Mouse (Mus musculus): ENCODE data around the gene Gm21731. TPM values are rescaled to one million over a fixed set of nuclear protein-coding genes. Genes with fewer than 3 reads are reported as not detected.
"Not testable (repeated sequence)": the region's sequence is repeated elsewhere in the genome, so short reads cannot be mapped to it uniquely, and the experiment has no call there.

Gm21731 gene
- not detected for total RNA-seq (2021)

- not testable (repeated sequence) for DNase-seq
These were observed at the start of gene Gm21731 for GRCm38 (mm10) chr13:120238811-120239210. Gm21731 (plus strand) TSS chr13:120239111.

GRCm38 (mm10) chr13:120196189-120196821, 42.6 kb upstream of the Gm21731 start:
- not testable (repeated sequence) for DNase-seq

DNA sequence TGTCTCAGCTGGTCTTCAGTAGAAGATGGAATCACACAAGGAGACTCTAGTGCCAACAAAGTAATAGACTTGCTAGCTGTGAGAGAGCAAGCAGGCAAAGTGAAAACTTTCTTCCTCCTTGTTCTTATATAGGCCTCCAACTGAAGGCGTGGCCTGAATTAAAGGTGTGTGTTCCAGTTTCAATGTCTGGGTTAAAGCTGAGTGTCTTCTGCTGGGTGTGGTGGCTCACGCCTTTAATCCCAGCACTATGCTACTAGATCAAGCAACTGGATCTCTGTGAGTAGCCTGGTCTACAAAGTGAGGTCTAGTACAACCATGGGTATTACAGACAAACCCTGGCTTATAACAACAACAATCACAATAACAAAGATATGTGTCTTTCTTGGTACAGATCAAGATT, 23.1 kb upstream of the Gm21731 start, which contains the start of gene Gm21762:
TSS of gene Gm21762 (minus strand) at position 101 of the 400 bp plus-strand sequence.
- not testable (repeated sequence) for DNase-seq

- DNase-seq, result not testable (repeated sequence)
These were observed 18.0 kb upstream of the Gm21731 start for GRCm38 (mm10) chr13:120220922-120221321.

DNA sequence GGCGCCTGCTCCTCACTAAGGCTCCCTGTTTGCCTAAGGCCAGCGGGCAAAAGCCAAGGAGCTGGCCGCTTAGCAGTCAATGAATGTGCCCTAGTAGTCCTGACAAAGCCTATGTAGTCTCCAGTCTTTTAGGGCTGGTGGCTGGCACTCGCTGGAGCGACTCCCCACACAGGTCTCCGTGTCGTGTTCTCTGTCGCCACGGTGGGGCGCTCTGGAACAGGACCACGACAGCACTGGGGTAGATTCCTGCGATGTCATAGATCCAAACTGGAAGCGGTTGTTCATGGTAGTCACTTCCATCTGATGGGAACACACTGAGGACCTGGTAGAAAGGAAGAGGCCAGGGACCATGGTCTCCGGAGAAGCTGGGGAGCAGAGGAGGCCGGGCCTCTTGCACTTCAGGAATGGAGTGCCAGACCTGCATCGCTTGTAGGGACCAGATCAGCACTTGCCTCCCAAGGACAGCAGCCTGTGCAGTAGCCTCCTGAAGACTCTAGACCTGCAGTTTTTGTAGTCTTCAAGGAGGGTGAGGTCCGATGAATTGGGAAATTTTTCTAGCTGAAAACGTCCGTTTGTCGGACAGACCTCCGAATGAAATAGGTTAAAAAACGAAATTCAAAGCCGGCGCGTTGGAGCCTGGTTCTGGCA, 15.8 kb upstream of the Gm21731 start:
- DNase-seq, result not testable (repeated sequence)

DNA sequence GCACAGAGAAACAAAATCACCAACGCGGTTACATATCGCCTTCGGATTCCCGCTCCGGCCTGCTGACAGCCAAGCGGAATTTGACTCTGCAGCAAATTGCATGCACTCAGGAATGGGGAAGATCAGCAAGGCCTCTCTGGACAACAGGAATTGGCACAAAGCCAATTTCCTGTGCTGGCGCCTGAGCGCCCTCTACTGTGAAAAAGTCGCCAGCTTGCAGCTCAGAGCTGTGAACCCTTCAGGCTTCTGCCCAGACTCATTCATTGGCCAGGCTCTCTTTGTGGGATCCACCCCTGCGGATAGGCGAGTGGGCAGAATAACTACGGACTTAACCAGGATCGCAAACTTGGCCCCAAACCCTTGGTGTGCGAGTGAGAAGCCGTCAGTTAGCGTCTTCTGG, 7.1 kb upstream of the Gm21731 start:
- DNase-seq, result not testable (repeated sequence)

GRCm38 (mm10) chr13:120232447-120233049, 6.4 kb upstream of the Gm21731 start:
- not testable (repeated sequence) for DNase-seq

DNA sequence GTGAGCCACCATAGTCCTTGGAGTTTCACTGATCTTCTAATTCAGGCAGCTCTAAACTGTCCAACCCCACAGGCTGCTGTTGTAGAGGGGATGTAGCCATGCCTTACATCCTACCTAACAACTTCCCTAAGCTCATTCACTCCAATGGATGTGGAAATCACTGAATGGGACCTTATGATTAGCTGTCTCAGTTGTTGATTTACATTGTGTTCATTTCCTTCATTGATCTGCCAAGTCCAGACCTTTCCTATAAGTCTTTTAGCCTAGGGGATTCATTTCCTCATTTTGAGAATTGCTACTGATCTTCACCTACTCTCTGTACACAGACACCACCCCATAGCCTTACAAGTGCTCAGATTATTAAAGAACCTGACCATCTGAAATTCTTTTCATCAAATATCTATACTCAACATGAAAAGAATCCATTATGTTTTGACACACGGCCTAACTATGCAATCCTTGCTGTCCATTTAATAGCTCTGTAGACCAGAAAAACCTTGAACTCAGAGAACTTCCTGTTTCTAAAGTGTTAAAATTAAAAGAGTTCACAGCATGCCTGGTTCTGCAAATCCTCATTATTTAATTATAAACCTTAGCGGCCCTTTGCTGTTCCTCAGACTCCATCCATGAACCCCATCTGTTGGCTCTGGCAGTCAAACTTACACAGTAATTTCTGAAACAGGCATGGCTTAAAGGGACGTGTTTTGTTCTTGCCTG, 12.5 kb downstream of the Gm21731 start:
- DNase-seq, result not testable (repeated sequence)

DNA sequence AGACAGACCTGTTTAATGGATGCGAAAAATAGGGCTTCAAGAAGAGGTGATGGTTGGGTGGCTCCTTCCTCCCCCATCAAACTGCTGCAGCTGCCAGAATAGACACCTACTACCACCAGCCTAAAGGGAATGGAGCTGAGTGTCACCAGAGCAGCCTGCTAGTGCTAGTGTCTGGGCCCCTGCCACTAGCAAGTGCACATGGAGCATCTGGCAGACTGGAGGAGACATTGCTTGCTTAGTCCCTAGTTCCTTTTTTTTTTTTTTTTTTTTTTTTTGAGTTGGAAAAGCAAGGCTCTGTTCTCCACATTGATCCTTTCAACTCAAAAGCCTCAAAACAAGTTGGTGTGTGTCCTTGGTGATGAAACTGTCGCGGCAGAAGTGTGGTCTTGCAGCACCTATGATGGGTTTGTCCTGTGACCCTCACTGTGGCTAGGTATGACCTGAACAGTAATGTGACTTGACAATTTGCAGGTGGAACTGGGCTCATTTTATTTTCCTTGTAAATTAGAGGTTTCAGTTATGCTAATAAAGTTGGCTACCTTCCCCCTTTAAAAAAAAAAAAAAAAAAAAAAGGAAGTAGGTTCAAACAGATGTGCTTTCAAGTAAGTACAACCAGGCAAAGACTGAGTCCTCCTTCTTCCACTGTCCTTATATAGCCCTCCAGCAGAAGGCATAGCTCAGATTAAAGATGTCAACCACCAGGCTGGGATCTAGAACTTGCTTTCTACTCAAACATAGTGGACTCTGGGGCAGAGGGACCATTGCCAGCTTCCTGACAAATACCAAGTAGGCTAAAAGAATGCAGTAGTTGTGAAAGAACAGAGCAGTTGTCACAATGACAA, 20.1 kb downstream of the Gm21731 start:
- DNase-seq, result not testable (repeated sequence)

DNA sequence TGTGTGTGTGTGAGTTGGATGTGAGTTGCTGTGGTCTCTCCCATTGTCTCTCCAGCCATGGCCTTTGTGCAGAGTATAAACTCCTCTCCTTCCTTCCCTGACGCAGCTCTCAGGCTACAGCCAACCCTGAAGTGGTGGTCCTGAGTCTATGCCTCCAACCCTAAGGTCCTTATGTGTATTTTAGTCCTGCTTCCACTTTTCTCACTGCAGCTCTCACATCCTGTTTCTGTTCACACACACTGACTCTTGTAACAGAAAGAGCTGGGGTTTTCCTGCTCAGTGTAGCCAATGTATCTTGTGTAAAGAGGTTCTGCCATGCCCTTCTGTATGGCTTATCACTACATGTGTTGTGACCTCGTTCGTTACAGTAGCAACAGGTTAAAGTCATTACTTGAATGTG, 20.8 kb downstream of the Gm21731 start:
- DNase-seq, result not testable (repeated sequence)

GRCm38 (mm10) chr13:120262870-120263269, 24.0 kb downstream of the Gm21731 start, which contains the start of gene AF067061:
AF067061 (plus strand) TSS chr13:120263114.
- not testable (repeated sequence) for DNase-seq

GRCm38 (mm10) chr13:120277837-120278236, 38.9 kb downstream of the Gm21731 start:
- DNase-seq, result not testable (repeated sequence)

DNA sequence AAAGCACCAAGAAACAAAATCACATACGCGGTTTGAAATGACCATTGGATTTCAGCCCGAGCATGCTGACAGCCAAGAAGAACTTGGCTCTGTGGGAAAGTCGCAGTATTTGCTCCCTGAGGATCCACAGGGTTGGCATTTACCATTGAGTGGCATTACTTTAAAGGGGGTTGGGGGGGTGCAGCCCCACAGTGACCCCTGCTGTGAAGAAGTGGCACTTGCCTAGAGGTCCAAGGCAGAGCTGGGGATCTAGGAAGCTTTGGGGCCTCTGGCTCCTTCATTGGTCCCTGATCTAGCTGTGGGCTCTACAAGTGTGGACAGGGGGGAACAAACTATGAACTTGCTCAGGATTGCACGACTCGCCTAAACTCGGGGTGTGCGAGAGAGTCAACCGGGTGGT, 39.9 kb downstream of the Gm21731 start:
- DNase-seq, result no peak

Other genes with a start within 250 kb of the Gm21731 start
- gene Gm36079, start 212.1 kb upstream of the Gm21731 start, total RNA-seq (2021), result not detected
- not detected for gene Gm21188, start 186.9 kb upstream of the Gm21731 start, total RNA-seq (2021)
- not detected for gene Gm20767, start 98.9 kb upstream of the Gm21731 start, total RNA-seq (2021)
- not detected for gene Gm21818, start 66.7 kb upstream of the Gm21731 start, total RNA-seq (2021)
- not detected for gene Gm21762, start 23.2 kb upstream of the Gm21731 start, total RNA-seq (2021)
- not detected for gene AF067061, start 24.0 kb downstream of the Gm21731 start, total RNA-seq (2021)
- gene BC147527, start 61.3 kb downstream of the Gm21731 start, total RNA-seq (2021), result not detected
- gene Tcstv3, start 77.8 kb downstream of the Gm21731 start, total RNA-seq (2021), result not detected

Data from layer of hippocampus, postnatal 36 days (tissue).